Mouse (Mus musculus): ENCODE measurements around the gene Zfp747. TPM values are rescaled to one million over a fixed set of nuclear protein-coding genes. Genes with fewer than 3 reads are reported as not detected.
"Not testable (repeated sequence)": the region's sequence is repeated elsewhere in the genome, so short reads cannot be mapped to it uniquely, and the experiment has no call there.

Gene Zfp747
- polyA plus RNA-seq, 1 experiment from 2014 or later: 10.3 TPM

DNA sequence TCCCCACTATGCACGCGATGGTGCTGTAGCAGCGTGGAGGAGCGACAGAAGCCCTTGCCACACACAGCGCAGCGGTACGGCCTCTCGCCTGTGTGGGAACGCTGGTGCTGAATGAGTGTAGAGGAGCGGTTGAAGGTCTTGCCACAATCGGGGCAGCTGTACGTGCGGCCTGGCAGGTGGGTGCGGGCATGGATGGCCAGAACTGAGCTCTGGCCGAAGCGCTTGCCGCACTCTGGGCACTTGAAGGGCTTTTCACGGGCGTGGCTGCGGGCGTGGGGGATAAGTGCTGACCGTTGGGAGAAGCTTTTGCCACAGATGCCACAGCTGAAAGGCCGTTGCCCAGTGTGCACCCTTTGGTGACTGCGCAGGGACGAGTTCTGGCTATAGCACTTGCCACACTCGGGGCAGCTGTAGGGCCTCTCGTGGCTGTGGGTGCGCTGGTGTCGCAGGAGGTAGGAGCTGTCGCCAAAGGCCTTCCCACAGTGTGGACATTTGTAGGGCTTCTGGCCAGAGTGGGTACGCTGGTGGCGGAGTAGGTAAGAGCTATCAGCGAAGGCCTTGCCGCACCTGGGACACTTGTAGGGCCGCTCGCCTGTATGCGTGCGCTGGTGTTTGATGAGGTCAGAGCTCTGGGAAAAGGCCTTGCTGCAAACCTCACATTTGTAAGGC lies 32.4 kb downstream of the Zfp747 start:
- H3K9ac ChIP-seq: no peak overlapping the region
- H3K4me1 ChIP-seq: peaks cover 19% of the 10 kb centered on the region
- no peaks in the 10 kb centered on the region for H3K27me3 ChIP-seq (replicated peaks)
- no peak overlapping the region for H3K27ac ChIP-seq
- WGBS: 95% methylated on average over 38 of the region's 38 CpGs
- H3K9me3 ChIP-seq: no peaks in the 10 kb centered on the region
- peaks cover 13% of the 10 kb centered on the region for H3K36me3 ChIP-seq (replicated peaks)
- H3K4me3 ChIP-seq: no peak overlapping the region
- no peak overlapping the region for H3K4me2 ChIP-seq
- ATAC-seq (replicated peaks): no peak

DNA sequence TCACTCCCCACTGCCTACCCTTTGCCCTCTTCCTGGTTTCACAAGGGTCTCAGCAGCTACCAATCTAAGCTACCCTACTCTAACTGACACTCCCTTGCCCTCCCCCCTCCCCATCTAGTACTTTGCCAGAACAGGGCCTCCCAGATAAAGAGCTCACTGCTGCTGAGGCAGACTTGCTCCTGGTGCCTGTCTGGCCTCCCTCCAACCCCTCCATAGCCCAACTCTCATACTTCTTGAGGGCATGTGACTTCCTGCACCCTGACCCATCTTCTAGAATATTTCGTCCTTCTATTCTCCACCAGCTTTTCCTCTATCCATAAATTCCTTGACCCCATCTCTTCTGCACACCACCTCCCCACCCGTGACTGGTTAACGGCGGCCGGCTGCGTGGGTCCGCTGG lies 33.0 kb downstream of the Zfp747 start:
- Histone ChIP-seq H3K36me3 (replicated peaks) (peaks cover 13% of the 10 kb centered on the region), H3K27ac (no peak overlapping the region), H3K4me3 (no peak overlapping the region), H3K4me1 (peaks cover 19% of the 10 kb centered on the region), H3K9me3 (no peaks in the 10 kb centered on the region), H3K4me2 (no peak overlapping the region), H3K9ac (no peak overlapping the region), H3K27me3 (replicated peaks) (no peaks in the 10 kb centered on the region)
- 93% methylated on average over 7 of the region's 7 CpGs for WGBS
- no peak for ATAC-seq (replicated peaks)

DNA sequence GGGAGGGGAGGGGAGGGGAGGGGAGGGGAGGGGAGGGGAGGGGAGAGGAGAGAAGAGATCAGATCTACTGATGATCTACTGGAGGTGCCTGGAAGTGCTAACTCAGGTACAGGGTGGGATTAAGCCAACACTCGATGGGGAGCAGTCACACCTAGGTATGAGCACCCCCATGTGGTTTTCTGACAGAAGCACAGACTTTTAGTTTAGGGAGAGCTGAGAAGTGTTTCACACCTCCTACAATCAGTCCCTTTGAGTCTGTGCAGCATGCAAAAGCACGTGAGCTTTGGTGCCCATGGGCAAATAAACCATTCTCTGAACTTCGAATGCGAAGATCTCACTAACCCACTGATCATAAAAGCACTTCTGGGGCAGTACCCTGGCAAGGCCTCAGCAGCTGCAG lies 33.5 kb downstream of the Zfp747 start:
- Histone ChIP-seq H3K27ac (no peak overlapping the region), H3K4me1 (peaks cover 19% of the 10 kb centered on the region), H3K9ac (no peak overlapping the region), H3K4me3 (no peak overlapping the region), H3K4me2 (no peak overlapping the region), H3K27me3 (replicated peaks) (no peaks in the 10 kb centered on the region), H3K36me3 (replicated peaks) (peaks cover 13% of the 10 kb centered on the region), H3K9me3 (no peaks in the 10 kb centered on the region)
- 70% methylated on average over 4 of the region's 4 CpGs for WGBS
- no peak for ATAC-seq (replicated peaks)

DNA sequence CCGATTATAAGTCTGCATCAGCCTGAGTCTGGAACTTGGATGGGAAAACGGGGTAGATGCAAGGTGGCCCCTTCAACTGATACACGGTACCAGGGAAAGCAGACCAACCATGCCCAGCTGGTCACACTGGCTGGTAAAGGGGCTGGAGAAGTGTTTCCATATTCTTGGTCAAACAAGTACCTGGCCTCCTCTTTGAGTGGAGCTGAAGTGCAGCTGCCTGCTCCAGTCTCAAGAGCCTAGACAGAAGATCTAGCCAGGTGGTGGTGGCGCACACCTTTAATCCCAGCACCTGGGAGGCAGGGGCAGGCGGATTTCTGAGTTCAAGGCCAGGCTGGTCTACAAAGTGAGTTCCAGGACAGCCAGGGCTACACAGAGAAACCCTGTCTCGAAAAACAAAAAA lies 34.0 kb downstream of the Zfp747 start:
- H3K9me3 ChIP-seq; H3K4me2 ChIP-seq; H3K27me3 ChIP-seq (replicated peaks); ATAC-seq (replicated peaks); H3K9ac ChIP-seq; H3K27ac ChIP-seq; H3K4me3 ChIP-seq: not testable (repeated sequence)
- 87% methylated on average over 5 of the region's 6 CpGs for WGBS
- H3K36me3 ChIP-seq (replicated peaks): peaks cover 13% of the 10 kb centered on the region
- H3K4me1 ChIP-seq: peaks cover 17% of the 10 kb centered on the region

DNA sequence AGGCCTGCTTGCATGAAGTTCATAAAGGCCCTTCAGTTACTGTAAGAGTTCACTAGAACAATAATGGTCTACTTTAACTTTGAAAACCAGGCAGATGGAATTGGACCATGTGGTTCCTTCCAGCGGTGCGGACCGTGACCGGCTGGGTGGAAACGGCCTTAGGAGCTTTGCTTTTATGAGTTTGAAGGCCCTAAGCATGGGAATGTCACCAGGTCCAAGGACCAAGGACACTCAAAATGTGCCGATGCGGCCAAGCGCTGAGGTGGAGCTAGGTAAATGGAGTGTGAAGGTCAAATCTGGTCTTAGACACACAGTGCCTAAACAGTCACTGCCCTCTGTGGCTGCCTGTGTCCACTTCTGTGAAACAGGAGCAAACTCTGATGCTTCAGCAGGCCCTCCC lies 34.5 kb downstream of the Zfp747 start:
- Histone ChIP-seq H3K4me2 (no peak overlapping the region), H3K27me3 (replicated peaks) (no peaks in the 10 kb centered on the region), H3K4me3 (no peak overlapping the region), H3K9ac (no peak overlapping the region), H3K27ac (no peak overlapping the region), H3K36me3 (replicated peaks) (peaks cover 13% of the 10 kb centered on the region), H3K9me3 (no peaks in the 10 kb centered on the region), H3K4me1 (peaks cover 12% of the 10 kb centered on the region)
- 97% methylated on average over 8 of the region's 8 CpGs for WGBS
- ATAC-seq (replicated peaks): no peak

DNA sequence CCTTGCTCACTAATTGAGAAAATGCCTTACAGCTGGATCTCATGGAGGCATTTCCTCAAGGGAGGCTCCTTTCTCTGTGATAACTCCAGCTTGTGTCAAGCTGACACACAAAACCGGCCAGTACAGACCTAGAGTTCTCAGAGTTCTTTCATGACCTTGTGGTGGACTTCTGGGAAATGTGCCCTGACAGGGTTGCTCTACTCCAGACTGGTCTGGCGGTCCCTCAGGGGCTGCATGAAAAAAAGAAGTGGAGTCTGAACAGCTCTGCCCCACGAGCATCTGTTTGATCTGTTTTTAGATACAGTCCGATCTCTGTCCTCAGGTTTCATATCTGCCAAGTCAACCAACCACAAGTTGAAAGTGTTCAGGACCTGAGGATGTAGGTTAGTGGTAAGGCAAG lies 38.2 kb downstream of the Zfp747 start:
- H3K9ac ChIP-seq: no peak overlapping the region
- H3K9me3 ChIP-seq: no peaks in the 10 kb centered on the region
- no peak overlapping the region for H3K27ac ChIP-seq
- no peak for ATAC-seq (replicated peaks)
- H3K4me3 ChIP-seq: no peak overlapping the region
- WGBS: 73% methylated on average over 4 of the region's 4 CpGs
- no peaks in the 10 kb centered on the region for H3K27me3 ChIP-seq (replicated peaks)
- no peaks in the 10 kb centered on the region for H3K4me1 ChIP-seq
- H3K36me3 ChIP-seq (replicated peaks): 0 out of 2 replicates have a peak, but pooled peaks cover 3% of the 10 kb centered on the region
- H3K4me2 ChIP-seq: no peak overlapping the region

DNA sequence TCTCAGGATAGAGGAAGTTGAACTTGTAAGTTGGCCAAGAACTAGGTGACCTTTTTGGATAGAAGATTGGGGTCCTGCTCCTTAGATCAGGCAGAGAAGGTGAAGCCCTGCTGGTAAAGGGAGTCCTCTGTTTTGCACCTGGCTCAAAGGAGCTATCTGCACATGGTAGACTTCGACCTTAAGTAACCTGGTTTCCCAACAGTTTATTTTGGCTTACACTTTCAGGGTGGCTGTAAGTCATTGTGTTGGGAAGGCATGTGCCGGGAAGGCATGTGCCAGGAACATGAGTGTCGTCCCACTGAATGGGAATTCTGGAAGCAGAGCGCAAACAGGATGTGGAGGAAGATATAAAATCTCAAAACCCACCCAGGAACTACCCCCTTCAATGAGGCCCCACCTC lies 40.2 kb downstream of the Zfp747 start:
- Histone ChIP-seq H3K27me3 (replicated peaks) (no peaks in the 10 kb centered on the region), H3K9me3 (no peaks in the 10 kb centered on the region), H3K36me3 (replicated peaks) (no peaks in the 10 kb centered on the region), H3K4me2 (no peak overlapping the region), H3K4me3 (no peak overlapping the region), H3K27ac (no peak overlapping the region), H3K9ac (no peak overlapping the region), H3K4me1 (no peaks in the 10 kb centered on the region)
- 91% methylated on average over 4 of the region's 4 CpGs for WGBS
- no peak for ATAC-seq (replicated peaks)

DNA sequence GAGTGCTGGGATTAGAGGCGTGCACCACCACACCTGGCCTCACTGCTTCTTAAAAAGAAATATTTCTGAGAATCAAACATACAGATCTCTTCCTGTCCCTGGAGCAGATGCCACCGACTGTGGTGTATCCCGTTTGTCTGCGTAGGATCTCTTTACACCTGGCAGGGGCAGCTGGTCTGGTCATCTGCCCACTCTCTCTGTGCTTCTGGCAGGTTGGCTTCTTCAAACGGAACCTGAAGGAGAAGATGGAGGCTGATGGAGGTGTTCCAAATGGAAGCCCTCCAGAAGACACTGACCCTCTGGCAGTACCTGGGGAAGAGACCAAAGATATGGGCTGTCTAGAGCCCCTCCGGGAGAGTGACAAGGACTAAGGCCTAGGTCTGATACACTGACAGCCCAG lies 42.6 kb downstream of the Zfp747 start:
- 91% methylated on average over 6 of the region's 6 CpGs for WGBS
- Histone ChIP-seq H3K9me3 (no peaks in the 10 kb centered on the region), H3K4me1 (no peaks in the 10 kb centered on the region), H3K27me3 (replicated peaks) (no peaks in the 10 kb centered on the region), H3K27ac (no peak overlapping the region), H3K36me3 (replicated peaks) (no peaks in the 10 kb centered on the region), H3K4me3 (no peak overlapping the region), H3K4me2 (no peak overlapping the region), H3K9ac (no peak overlapping the region)
- no peak for ATAC-seq (replicated peaks)

DNA sequence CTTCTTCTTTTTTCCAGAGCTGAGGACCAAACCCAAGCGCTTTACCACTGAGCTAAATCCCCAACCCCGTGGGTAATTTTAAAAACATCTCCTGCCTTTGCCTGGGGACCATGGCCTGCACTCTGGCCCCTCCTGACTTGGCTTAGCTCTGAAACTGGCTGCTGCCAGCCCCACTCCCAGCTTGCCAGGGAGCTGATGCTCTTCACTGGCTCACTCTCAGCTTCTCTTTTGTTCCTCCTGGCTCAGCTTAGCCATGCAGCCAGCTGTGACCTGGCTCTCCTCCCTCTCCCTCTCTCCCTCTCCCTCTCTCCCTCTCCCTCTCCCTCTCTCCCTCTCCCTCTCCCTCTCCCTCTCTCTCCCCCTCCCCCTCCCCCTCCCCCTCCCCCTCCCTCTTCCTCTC lies 49.2 kb downstream of the Zfp747 start:
- H3K4me3 ChIP-seq: no peak overlapping the region
- H3K36me3 ChIP-seq (replicated peaks): no peaks in the 10 kb centered on the region
- ATAC-seq (replicated peaks): peak; percentile 48; the same call in 1 of the 2 replicates
- no peak overlapping the region for H3K4me2 ChIP-seq
- no peak overlapping the region for H3K9ac ChIP-seq
- 22% methylated on average over 2 of the region's 2 CpGs for WGBS
- H3K4me1 ChIP-seq: no peaks in the 10 kb centered on the region
- H3K27ac ChIP-seq: no peak overlapping the region
- H3K27me3 ChIP-seq (replicated peaks): no peaks in the 10 kb centered on the region
- H3K9me3 ChIP-seq: no peaks in the 10 kb centered on the region

DNA sequence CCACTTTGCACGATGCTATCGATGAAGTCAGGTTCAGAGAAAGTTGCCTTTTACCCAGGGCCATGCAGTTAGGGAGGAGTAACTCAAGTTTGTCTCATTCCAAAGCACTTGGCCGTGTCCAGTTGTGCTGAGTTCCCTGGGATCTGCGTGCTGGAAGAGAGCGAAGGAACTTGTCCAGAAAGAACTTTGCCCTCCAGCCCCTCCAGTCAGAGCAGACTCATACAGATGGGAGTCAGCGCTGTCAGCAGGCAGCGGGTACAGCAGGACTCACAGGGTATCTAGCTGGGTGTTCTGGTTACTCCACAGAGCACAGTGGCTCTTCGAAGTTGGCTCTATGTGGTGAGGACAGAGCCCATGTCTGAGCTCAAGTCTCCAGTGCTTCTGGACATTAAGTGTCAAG lies 50.3 kb downstream of the Zfp747 start:
- no peaks in the 10 kb centered on the region for H3K9me3 ChIP-seq
- H3K27me3 ChIP-seq (replicated peaks): no peaks in the 10 kb centered on the region
- WGBS: 86% methylated on average over 8 of the region's 8 CpGs
- no peak overlapping the region for H3K4me2 ChIP-seq
- no peak overlapping the region for H3K4me3 ChIP-seq
- no peaks in the 10 kb centered on the region for H3K4me1 ChIP-seq
- no peaks in the 10 kb centered on the region for H3K36me3 ChIP-seq (replicated peaks)
- no peak overlapping the region for H3K27ac ChIP-seq
- ATAC-seq (replicated peaks): no peak
- H3K9ac ChIP-seq: no peak overlapping the region

DNA sequence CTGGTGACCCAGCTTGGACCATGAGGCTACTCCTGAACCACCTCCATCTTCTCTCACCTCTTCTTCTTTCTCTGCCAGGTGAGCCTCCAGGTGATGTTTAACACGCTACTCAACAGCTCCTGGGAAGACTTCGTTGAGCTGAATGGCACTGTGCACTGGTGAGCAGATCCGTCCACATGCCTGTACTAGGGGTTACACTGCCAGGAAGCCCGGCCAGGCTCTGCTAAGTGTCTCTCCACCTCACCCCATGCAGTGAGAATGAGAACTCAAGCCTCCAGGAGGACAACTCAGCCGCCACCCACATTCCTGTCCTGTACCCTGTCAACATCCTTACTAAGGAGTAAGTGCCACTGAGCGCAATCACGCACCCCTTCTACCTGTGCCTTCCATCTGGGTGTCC lies 50.9 kb downstream of the Zfp747 start:
- no peaks in the 10 kb centered on the region for H3K9me3 ChIP-seq
- no peaks in the 10 kb centered on the region for H3K27me3 ChIP-seq (replicated peaks)
- no peak for ATAC-seq (replicated peaks)
- H3K4me3 ChIP-seq: no peak overlapping the region
- H3K4me2 ChIP-seq: no peak overlapping the region
- no peak overlapping the region for H3K9ac ChIP-seq
- H3K4me1 ChIP-seq: no peaks in the 10 kb centered on the region
- H3K27ac ChIP-seq: no peak overlapping the region
- 89% methylated on average over 7 of the region's 7 CpGs for WGBS
- no peaks in the 10 kb centered on the region for H3K36me3 ChIP-seq (replicated peaks)
